Mouse (Mus musculus): ENCODE measurements at regions not wholly inside any gene's neighbourhood (a gene's known extent, or its start where the extent isn't known, plus 50 kb on each side); places are given as distances from the start of the nearest gene placed in this dataset.

GRCm38 (mm10) chr13:55989401-55989800, 146.8 kb downstream of the H2afy start:
- TF ChIP-seq POLR2A (IDR thresholded peaks at IDR 0.05; ENCODE audit: control insufficient read depth in 1 of 2, insufficient read depth in 1 of 2, low read depth in 1 of 2, low read length in 2 of 2, poor library complexity in 1 of 2) (no peak), ZNF384 (IDR thresholded peaks at IDR 0.05; ENCODE audit: low read depth, low read length) (no peak), RCOR1 (IDR thresholded peaks at IDR 0.05; ENCODE audit: low read depth, low read length) (no peak), POLR2AphosphoS5 (IDR thresholded peaks at IDR 0.05; ENCODE audit: borderline replicate concordance, low read depth, low read length) (no peak), POLR2AphosphoS2 (IDR thresholded peaks at IDR 0.05; ENCODE audit: low read length) (no peak), MAX (IDR thresholded peaks at IDR 0.05; ENCODE audit: low read length) (no peak), CTCF (IDR thresholded peaks at IDR 0.05 in 2 of 3, conservative IDR thresholded peaks at IDR 0.05 in 1 of 3; ENCODE audit: control insufficient read depth in 1 of 3, insufficient read depth in 1 of 3, low read depth in 2 of 3, low read length in 3 of 3, poor library complexity in 1 of 3, severe bottlenecking in 1 of 3) (no peak)
